Mouse (Mus musculus) T-helper 1 cell (primary cell): Measurements from ENCODE around the gene Pik3r1.

Experiments used
- in situ Hi-C: fragments of 300-600 bp; cut with MboI, MseI; formaldehyde crosslinking; loops from one replicate; pipeline ENCODE4 v1.15.1; 2025; ENCODE audit warnings: high pct_unique_total_duplicates

The Pik3r1 gene

DNA sequence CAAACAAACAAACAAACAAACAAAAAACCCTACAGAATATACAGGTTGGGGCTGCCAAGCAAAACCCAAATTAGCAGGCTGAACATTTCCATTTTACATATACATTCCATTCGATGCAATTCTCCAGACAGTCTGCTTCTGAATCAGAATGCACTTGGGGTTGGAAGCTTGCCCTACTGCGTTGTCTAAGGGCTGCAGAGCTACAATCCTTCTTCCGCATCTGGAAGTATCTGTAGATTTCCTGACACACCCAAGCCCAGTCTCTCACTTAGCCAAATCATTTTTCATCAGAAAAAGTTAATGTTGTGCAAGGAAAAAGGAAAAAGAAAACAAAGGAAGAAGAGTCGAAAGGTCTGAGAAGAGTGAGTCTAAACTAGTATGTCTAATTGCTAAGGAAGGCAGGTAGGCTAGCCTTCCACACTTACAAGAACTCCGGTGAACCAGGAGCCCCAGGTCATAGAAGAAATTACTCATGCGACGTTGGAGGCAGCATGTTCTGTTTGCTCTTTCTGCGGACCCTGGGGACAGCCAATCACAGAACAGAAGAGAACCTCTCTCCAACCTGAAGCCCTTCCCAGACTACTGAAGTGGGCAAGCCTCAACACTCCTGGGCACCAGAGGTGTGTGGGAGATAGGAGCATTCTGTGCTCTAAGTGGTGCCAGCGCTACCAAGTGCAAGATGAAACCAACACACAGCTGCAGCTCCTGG, 55.1 kb downstream of the Pik3r1 start:
- in situ Hi-C loops, result no loop called here

DNA sequence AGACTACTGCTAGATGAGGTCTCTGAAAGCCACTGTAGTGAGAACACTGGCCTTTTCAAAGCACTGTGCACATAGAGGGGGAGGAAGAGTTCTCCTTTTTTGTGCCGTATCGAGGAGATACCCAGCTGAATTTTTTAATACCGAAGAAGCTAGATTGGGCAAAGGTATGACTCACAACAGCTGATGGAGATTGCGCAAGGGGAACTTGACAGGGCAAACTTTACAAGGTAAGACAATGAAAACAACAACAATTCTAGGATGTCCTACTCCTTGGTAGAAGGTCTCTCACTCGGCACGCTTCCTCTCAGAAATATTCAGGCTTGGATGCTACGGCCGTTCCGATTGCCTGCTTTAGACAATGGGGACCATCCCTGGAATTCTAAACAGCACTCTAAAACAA, 55.9 kb downstream of the Pik3r1 start:
- in situ Hi-C loops, result no loop called here

DNA sequence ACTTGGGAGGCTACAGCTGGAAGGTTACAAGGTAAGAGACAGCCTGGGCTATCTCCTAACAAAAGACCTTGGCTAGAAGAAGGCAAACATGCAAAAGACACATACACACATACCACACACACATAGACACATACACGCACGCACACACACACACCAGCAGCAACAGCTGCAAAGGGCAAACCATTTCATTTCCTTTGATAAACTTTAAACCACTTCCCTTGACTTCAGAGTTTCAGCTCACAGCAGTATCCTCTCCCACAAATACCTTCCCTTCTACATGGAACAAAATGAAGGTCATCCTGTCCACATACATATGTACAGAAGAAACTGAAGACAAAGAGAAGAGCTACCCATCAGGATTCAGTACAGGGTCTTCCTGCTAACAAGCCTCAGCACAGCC, 56.7 kb downstream of the Pik3r1 start:
- in situ Hi-C loops, result no loop called here

DNA sequence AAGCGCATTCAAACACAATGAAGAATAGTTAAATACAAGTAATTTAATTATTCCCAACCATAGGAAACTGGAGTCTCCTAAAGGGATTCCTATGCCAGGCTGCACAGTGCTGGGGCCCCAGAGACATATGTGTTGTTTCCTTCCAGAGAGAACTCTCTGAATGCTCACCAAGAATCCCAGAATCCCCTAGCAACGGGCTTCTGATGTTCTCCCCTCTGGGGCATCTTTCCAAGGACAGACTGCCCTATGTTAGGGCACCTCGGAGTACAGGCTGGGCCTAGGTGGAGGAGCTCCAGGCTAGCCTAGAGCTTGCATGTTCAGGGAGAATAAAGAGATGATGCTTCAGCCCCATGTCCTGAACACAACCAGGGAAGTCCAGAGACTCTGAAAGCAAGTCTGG, 58.2 kb downstream of the Pik3r1 start:
- in situ Hi-C loops, result loop anchor here (5.0 kb wide), 1 partner anchor 58 kb away; the partner anchor contains the start of gene Pik3r1

GRCm38 (mm10) chr13:101707226-101707625, 60.8 kb downstream of the Pik3r1 start:
- in situ Hi-C loops, result loop anchor here (5.0 kb wide), 1 partner anchor 60 kb away; the partner anchor contains the start of gene Pik3r1

GRCm38 (mm10) chr13:101706426-101706825, 61.6 kb downstream of the Pik3r1 start:
- in situ Hi-C loops, result loop anchor here (5.0 kb wide), 1 partner anchor 61 kb away; the partner anchor contains the start of gene Pik3r1

- in situ Hi-C loops, result no loop called here
Observed at GRCm38 (mm10) chr13:101702096-101702775, 65.8 kb downstream of the Pik3r1 start.

DNA sequence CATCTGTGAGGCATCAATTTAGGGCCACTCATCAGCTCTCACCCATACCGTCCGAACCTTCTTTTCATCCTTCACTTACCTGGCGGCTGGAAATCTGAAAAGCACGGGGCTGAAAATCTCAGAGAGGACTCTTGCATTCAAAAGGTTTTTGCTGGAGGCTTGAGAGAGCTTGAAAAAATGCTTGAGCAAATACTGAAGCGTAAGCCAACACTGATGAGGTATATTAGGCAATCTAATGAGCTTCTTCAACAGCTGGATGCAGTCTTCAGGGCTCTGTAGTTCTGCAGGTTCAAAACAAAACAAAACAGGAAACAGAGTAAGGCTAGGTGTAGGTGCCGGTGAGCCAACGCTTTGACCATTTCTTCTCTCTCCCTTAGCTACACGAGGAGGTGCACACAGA, 66.4 kb downstream of the Pik3r1 start:
- in situ Hi-C loops, result no loop called here

DNA sequence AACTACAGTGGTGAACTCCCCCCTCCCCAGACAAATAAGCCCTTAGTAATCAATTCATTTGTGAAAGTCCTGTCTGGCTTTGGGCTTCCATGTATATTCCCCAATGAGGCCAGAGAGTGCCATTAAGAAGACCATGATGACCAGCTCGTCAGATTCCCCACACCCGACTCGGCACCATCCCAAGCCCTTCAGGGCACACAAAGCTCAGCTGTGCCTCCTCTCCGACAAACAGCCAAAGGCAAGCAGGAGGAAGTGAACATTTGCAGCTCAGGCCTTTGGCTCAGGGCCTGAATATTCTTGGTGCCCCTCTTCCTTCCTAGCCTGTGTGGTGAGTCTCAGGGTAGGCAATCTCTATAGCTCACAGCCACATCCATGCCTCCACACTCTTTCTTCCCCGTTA, 68.3 kb downstream of the Pik3r1 start:
- in situ Hi-C loops, result loop anchor here (10.0 kb wide), 1 partner anchor 155 kb away; no protein-coding TSS in a partner anchor

- in situ Hi-C loops, result loop anchor here (10.0 kb wide), 1 partner anchor 153 kb away; no protein-coding TSS in a partner anchor
Observed at GRCm38 (mm10) chr13:101697966-101698365, 70.1 kb downstream of the Pik3r1 start.

DNA sequence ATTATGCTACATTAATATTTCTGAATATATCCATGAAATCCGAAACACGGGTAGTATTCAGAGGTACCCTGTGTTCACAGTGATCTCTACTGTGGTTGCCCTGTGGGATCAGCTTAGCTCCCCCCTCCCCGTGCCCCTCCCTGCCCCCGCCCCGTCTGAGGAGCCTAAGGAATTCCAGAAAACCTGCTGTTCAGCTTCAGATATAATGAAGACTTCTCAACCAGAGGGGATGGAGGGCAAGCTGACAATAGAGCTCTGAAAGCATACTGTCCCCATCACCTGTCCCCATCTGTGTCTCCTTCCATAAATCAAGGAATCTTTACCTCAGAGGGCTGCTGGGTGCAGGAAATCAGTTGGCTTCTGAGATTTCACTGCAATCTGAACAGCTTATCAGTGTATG, 70.6 kb downstream of the Pik3r1 start:
- in situ Hi-C loops, result loop anchor here (10.0 kb wide), 1 partner anchor 153 kb away; no protein-coding TSS in a partner anchor

- in situ Hi-C loops, result loop anchor here (10.0 kb wide), 1 partner anchor 152 kb away; no protein-coding TSS in a partner anchor
Observed at GRCm38 (mm10) chr13:101696827-101697226, 71.2 kb downstream of the Pik3r1 start.

DNA sequence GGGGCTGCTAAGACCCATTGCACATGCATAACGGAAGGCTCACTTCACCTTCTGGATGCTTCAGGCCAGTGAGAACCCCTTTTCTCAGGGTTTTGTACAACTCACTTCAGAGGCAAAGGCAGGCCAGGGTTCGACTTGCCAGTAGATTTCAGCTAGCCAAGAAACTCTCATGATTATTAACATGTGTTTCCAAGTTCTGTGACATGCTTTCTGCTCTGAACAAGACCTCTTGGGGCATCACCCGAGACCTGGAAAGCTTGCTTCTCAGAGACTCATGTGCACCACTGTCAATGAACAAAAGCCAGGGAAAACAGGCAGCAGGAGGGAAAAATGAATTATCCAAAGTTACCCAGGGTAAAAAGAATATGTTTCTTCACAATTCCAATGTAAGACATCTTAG, 71.7 kb downstream of the Pik3r1 start:
- in situ Hi-C loops, result loop anchor here (10.0 kb wide), 1 partner anchor 152 kb away; no protein-coding TSS in a partner anchor

DNA sequence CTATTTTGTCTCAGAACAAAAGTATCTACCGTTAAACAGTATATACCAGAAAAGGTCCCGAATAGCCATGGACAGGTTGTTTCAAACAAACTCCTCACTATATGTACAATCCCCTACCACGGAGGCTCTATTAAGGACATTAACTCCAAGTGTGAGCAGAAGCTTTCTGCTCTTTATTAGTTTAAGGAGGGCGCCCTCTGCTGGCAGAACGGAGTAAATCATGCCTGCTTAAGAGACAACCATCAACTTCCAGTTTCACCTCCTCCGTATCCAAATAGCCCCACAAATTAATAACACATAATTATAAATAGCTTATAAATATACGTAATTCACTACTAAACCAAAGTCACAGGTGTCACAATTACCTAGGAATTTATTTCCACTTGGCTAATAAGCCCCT, 72.1 kb downstream of the Pik3r1 start:
- in situ Hi-C loops, result loop anchor here (10.0 kb wide), 1 partner anchor 151 kb away; no protein-coding TSS in a partner anchor

- in situ Hi-C loops, result loop anchor here (10.0 kb wide), 1 partner anchor 150 kb away; no protein-coding TSS in a partner anchor
Observed at GRCm38 (mm10) chr13:101694496-101695251, 73.3 kb downstream of the Pik3r1 start.

GRCm38 (mm10) chr13:101693967-101694495, 74.0 kb downstream of the Pik3r1 start:
- in situ Hi-C loops, result loop anchor here (10.0 kb wide), 1 partner anchor 149 kb away; no protein-coding TSS in a partner anchor

DNA sequence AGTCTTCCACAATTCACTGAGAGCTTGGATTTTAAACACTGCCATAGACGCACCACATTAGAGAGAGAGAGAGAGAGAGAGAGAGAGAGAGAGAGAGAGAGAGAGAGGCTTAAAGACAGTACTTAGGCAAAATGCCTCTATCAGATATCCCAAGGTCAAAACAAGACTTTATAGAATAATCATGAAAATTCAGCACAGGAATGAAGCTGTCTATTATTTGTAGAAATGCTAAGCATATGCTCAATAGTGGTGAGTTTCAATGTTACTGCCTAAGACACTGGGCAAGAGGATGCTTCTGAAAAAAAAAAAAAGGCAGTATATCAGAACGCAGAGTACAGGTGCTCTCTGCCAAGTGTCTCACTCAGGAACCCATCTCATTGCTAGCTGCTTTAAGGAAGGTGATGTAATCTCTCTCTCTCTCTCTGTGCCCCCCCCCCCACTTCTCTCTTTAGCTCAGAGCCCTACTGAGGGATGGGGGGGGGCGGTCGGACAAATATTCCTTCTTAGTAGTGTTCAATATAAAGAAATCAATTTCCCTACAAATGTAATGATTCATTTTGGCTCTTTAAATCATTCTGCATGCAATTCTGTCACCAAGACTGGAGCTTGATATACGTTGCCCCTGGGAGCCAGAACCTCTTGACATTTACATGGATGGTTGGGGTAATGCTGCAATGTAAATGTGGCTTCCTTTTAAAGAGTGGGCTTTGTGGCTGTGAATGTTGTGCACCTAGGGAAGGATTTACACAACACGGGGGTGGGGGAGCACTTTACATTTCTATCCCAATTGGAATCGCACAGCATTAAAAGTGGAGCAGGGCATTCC, 74.9 kb downstream of the Pik3r1 start:
- in situ Hi-C loops, result loop anchor here (10.0 kb wide), 1 partner anchor 148 kb away; no protein-coding TSS in a partner anchor

DNA sequence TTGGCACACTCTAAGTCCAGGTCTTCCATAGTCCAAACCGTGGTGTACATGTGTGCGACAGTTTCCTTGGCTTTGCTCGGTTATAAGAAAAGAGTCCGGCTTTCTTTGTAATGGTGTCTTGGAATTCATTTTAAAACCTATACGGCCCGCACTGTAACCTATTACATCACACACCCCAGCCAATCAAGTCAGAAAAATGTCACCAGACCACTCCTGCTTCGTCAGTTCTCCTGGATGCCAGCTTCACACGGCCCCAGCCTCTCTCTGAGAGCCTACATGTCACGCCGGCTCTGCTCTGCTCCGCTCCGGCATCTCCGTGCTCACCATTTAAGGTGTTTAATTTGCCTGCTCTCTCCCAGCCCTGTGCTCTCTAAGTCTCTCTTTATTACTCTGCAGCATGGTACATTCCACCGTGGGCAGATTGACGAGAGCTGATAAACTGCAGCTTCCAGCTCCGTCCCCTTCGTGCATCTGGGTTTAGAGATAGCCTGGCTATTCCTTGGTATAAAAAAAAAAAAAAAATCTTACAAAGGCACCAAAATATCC, 75.7 kb downstream of the Pik3r1 start:
- in situ Hi-C loops, result loop anchor here (10.0 kb wide), 1 partner anchor 148 kb away; no protein-coding TSS in a partner anchor

DNA sequence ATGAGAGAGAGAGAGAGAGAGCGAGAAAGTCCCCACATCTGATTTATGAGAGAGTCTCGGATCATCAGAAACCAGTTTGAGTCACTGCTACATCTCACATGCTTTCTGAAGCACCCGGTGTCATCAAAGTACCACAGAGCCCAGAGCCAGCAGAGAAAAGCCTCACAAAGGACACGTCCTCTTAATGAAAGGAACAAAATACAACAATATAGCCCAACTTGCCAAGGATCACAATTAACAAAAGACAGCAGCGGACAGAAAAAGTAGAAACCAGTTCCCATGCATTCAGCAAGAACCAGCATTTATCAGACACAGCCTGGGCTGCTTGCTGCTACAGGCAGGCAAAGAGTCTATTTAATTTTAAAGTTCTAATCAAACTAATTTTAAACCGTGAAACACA, 76.3 kb downstream of the Pik3r1 start:
- in situ Hi-C loops, result loop anchor here (10.0 kb wide), 1 partner anchor 147 kb away; no protein-coding TSS in a partner anchor
